In the genomic region with DNA sequence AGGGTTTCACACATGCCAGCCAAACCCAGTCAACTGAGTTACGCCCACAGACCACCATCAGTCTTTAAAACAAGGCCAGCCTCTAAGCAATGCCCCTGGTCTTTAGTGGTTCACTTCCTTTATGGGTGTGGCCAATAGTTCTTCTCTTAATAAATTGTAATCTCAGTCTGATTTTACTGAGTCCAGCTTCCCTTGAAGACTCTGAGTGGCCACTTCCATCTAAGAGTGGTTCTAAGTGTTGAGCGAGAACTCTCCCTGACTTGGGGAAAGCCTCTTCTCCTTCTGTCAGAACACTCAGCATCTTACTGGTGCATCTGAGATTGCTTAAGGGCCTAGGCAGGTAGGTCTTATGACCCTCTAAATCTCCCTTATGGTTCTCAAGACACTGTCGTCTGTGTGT, we compare ENCODE assay signal across 20 mouse cellular contexts. TPM values are rescaled to one million over a fixed set of nuclear protein-coding genes. Genes with fewer than 3 reads are reported as not detected.
DNase-seq lines count a peak whose midpoint lies in the region; ATAC-seq and TF ChIP-seq lines count a peak whose summit lies in the region.
"Had no signal": no experiment of that assay in that cellular context is flagged by ENCODE, and none has a peak within 500 bp of the region (broad histone marks: within the 10 kb centered on the region; RNA-seq: fewer than 3 reads in every experiment).

No protein-coding gene starts in this region.

- ATAC-seq in lung, embryonic 14.5 days (ENCODE audit: insufficient read depth) = no peak
- ATAC-seq: CD4-positive, CD25-positive, alpha-beta regulatory T cell, adult 4 months; forebrain, postnatal 0 days had no signal

- H3K4me2 ChIP-seq in lung, embryonic 14.5 days = no peak overlapping the region
- H3K4me2 ChIP-seq: embryonic facial prominence, embryonic 13.5 days; forebrain, embryonic 12.5 days; heart, embryonic 13.5 days; hindbrain, embryonic 15.5 days had no signal

- H3K4me1 ChIP-seq in lung, embryonic 14.5 days (ENCODE audit: insufficient read depth) = no peaks in the 10 kb centered on the region; the same call in 1 of the 2 replicates
- H3K4me1 ChIP-seq: embryonic facial prominence, embryonic 13.5 days; forebrain, embryonic 12.5 days; heart, embryonic 13.5 days; hindbrain, embryonic 15.5 days had no signal

- TF ChIP-seq CTCF in lung, embryonic 14.5 days (IDR thresholded peaks at IDR 0.05; ENCODE audit: low read depth) = no peak

- 0 out of 2 replicates have a peak overlapping the region, but pooled peaks have one; percentile 18 for H3K27ac ChIP-seq in lung, embryonic 14.5 days (ENCODE audit: low read depth)
- H3K27ac ChIP-seq: embryonic facial prominence, embryonic 13.5 days; forebrain, embryonic 12.5 days; heart, embryonic 13.5 days; hindbrain, embryonic 15.5 days had no signal

- H3K27me3 ChIP-seq in lung, embryonic 14.5 days (ENCODE audit: insufficient read depth, low read length) = no peaks in the 10 kb centered on the region
- H3K27me3 ChIP-seq: embryonic facial prominence, embryonic 13.5 days; forebrain, embryonic 12.5 days; heart, embryonic 13.5 days; hindbrain, embryonic 15.5 days had no signal

- no peaks in the 10 kb centered on the region for H3K36me3 ChIP-seq in lung, embryonic 14.5 days (ENCODE audit: insufficient read depth)
- H3K36me3 ChIP-seq: embryonic facial prominence, embryonic 13.5 days; forebrain, embryonic 12.5 days; G1E; heart, embryonic 13.5 days; hindbrain, embryonic 15.5 days had no signal

- no peak overlapping the region for H3K9ac ChIP-seq in lung, embryonic 14.5 days
- H3K9ac ChIP-seq: embryonic facial prominence, embryonic 13.5 days; forebrain, embryonic 12.5 days; forebrain, postnatal 0 days; heart, embryonic 13.5 days; hindbrain, embryonic 15.5 days had no signal

- no peaks in the 10 kb centered on the region for H3K9me3 ChIP-seq in lung, embryonic 14.5 days (ENCODE audit: low read depth, low read length)
- H3K9me3 ChIP-seq: embryonic facial prominence, embryonic 13.5 days; forebrain, embryonic 12.5 days; G1E; heart, embryonic 13.5 days; hindbrain, embryonic 15.5 days had no signal

- WGBS in lung, embryonic 14.5 days = 79% methylated on average over 3 of the region's 3 CpGs

- no peak overlapping the region for H3K4me3 ChIP-seq in lung, embryonic 14.5 days (ENCODE audit: low read depth, low read length)
- H3K4me3 ChIP-seq: embryonic facial prominence, embryonic 13.5 days; forebrain, embryonic 12.5 days; heart, embryonic 13.5 days; hindbrain, embryonic 15.5 days had no signal

- DNase-seq in heart, adult 11 months = peak; percentile 76
- DNase-seq in heart, adult 18-20 months = no peak
- DNase-seq in lung, embryonic 14.5 days = no peak
- peak; percentile 48 for DNase-seq in lung, postnatal 10 days
- peak; percentile 16 to 23 for DNase-seq in lung, postnatal 4 days
- DNase-seq in retina, postnatal 1 day = no peak
- DNase-seq in adrenal gland, postnatal 25 days = no peak
- DNase-seq: B cell, adult 2 months; cerebellum, adult 18-20 months; cerebellum, adult 9-11 months; cerebellum, postnatal 36 days; forebrain, postnatal 0 days; gastrocnemius, postnatal 14 days; heart, postnatal 36 days had no signal

RNA-seq across cellular contexts. Expression of a gene that starts 35.9 kb away (rescaled TPM):
- total RNA-seq in heart, adult 18-20 months (2021) = 10 to 100 TPM; 78.1 to 93.1 TPM
- polyA plus RNA-seq in lung, embryonic 14.5 days (2014; fragmentation: Nextera tagmentation; extraction: Ambion mirVana) = 78.0 and 78.7 TPM in 2 replicates
- 98.6 and 99.7 TPM in 2 replicates for total RNA-seq in adrenal gland, postnatal 25 days (2021)

Comparison
In these comparisons a context has a peak if more than half of its experiments do, and no peak if none do; other contexts are left out.
1. DNase-seq: peak in heart, adult 11 months (single experiment), lung, postnatal 10 days (single experiment) and lung, postnatal 4 days (2 of 2); none in heart, adult 18-20 months (0 of 2), lung, embryonic 14.5 days (single experiment), retina, postnatal 1 day (single experiment) and adrenal gland, postnatal 25 days (single experiment).